Mouse (Mus musculus) central nervous system, embryonic 11.5 days (tissue): Measurements from ENCODE around the gene Zfp553. TPM values are rescaled to one million over a fixed set of nuclear protein-coding genes. Genes with fewer than 3 reads are reported as not detected.

Experiments used
- polyA plus RNA-seq: library from polyadenylated mRNA; depleted of rRNA; stranded (reverse); fragments of >200 nt; gene quantifications from 2 replicates; pipeline ENCODE4 v1.2.3, GENCODE M21; 2012; rRNA removed

Zfp553 gene
- 33.8 and 38.9 TPM in 2 replicates for polyA plus RNA-seq

GRCm38 (mm10) chr7:127232622-127233367 is at the start of gene Zfp553, which contains the start of gene Sept1:
TSS of gene Zfp553 (plus strand) at chr7:127233061.
TSS of gene Sept1 (minus strand) at chr7:127233130.

GRCm38 (mm10) chr7:127195544-127196295 is 37.1 kb upstream of the Zfp553 start, which contains the start of gene Cd2bp2:
TSS of gene Cd2bp2 (minus strand) at chr7:127196050.

GRCm38 (mm10) chr7:127208295-127208552 is 24.6 kb upstream of the Zfp553 start, which contains the start of gene Tbc1d10b:
TSS of gene Tbc1d10b (minus strand) at chr7:127208468.

GRCm38 (mm10) chr7:127208553-127209438 is 24.1 kb upstream of the Zfp553 start, which contains the start of gene Mylpf:
TSS of gene Mylpf (plus strand) at chr7:127208890.

GRCm38 (mm10) chr7:127243870-127244657 is 11.2 kb downstream of the Zfp553 start, which contains the start of gene Zfp771:
TSS of gene Zfp771 (plus strand) at chr7:127244274.

GRCm38 (mm10) chr7:127260309-127261111 is 27.6 kb downstream of the Zfp553 start, which contains the start of gene Dctpp1:
TSS of gene Dctpp1 (minus strand) at chr7:127260709.

GRCm38 (mm10) chr7:127273925-127274789 is 41.3 kb downstream of the Zfp553 start, which contains the start of gene Sephs2:
TSS of gene Sephs2 (minus strand) at chr7:127274055.

Other genes with a start within 250 kb of the Zfp553 start
- 4.1 and 6.1 TPM in 2 replicates for gene Mvp, start 218.4 kb upstream of the Zfp553 start, polyA plus RNA-seq
- 0.20 and 0.56 TPM in 2 replicates for gene Pagr1b, start 216.6 kb upstream of the Zfp553 start, polyA plus RNA-seq
- gene Pagr1a, start 215.7 kb upstream of the Zfp553 start, polyA plus RNA-seq = 5.7 and 15.9 TPM in 2 replicates
- gene Gm42742, start 212.0 kb upstream of the Zfp553 start, polyA plus RNA-seq = 97.7 and 244 TPM in 2 replicates
- gene Prrt2, start 211.8 kb upstream of the Zfp553 start, polyA plus RNA-seq = 4.3 and 19.0 TPM in 2 replicates
- gene Maz, start 206.0 kb upstream of the Zfp553 start, polyA plus RNA-seq = 298 and 328 TPM in 2 replicates
- gene Kif22, start 190.6 kb upstream of the Zfp553 start, polyA plus RNA-seq = 99.9 and 158 TPM in 2 replicates
- 0.22 TPM in 1 of 2 replicates, not detected in the other for gene Zg16, start 145.7 kb upstream of the Zfp553 start, polyA plus RNA-seq
- gene AI467606, start 141.7 kb upstream of the Zfp553 start, polyA plus RNA-seq = 1.0 and 1.3 TPM in 2 replicates
- 4.3 and 7.2 TPM in 2 replicates for gene Qprt, start 110.8 kb upstream of the Zfp553 start, polyA plus RNA-seq
- 0.93 and 1.4 TPM in 2 replicates for gene Spn, start 95.2 kb upstream of the Zfp553 start, polyA plus RNA-seq
- 152 and 184 TPM in 2 replicates for gene Cd2bp2, start 37.0 kb upstream of the Zfp553 start, polyA plus RNA-seq
- 50.6 and 52.5 TPM in 2 replicates for gene Tbc1d10b, start 24.6 kb upstream of the Zfp553 start, polyA plus RNA-seq
- gene Mylpf, start 24.2 kb upstream of the Zfp553 start, polyA plus RNA-seq = 12.1 and 97.1 TPM in 2 replicates
- 35.5 and 61.6 TPM in 2 replicates for gene Sept1, start 69 bp downstream of the Zfp553 start, polyA plus RNA-seq
- 66.0 and 76.1 TPM in 2 replicates for gene Zfp771, start 11.2 kb downstream of the Zfp553 start, polyA plus RNA-seq
- 125 and 147 TPM in 2 replicates for gene Dctpp1, start 27.6 kb downstream of the Zfp553 start, polyA plus RNA-seq
- gene Sephs2, start 41.0 kb downstream of the Zfp553 start, polyA plus RNA-seq = 31.3 and 38.0 TPM in 2 replicates
- 1.0 and 1.4 TPM in 2 replicates for gene Itgal, start 63.2 kb downstream of the Zfp553 start, polyA plus RNA-seq
- 33.5 and 37.3 TPM in 2 replicates for gene Zfp768, start 112.5 kb downstream of the Zfp553 start, polyA plus RNA-seq
- 7.2 and 7.9 TPM in 2 replicates for gene Zfp747, start 143.0 kb downstream of the Zfp553 start, polyA plus RNA-seq
- gene 9130019O22Rik, start 154.1 kb downstream of the Zfp553 start, polyA plus RNA-seq = 2.7 and 3.5 TPM in 2 replicates
- 5.4 and 7.4 TPM in 2 replicates for gene E430018J23Rik, start 160.6 kb downstream of the Zfp553 start, polyA plus RNA-seq
- 4.3 and 5.6 TPM in 2 replicates for gene Zfp764, start 173.8 kb downstream of the Zfp553 start, polyA plus RNA-seq
- 18.0 and 18.7 TPM in 2 replicates for gene Zfp688, start 189.0 kb downstream of the Zfp553 start, polyA plus RNA-seq
- gene Zfp689, start 216.1 kb downstream of the Zfp553 start, polyA plus RNA-seq = 10.8 and 12.9 TPM in 2 replicates
- 68.6 and 71.9 TPM in 2 replicates for gene Prr14, start 226.6 kb downstream of the Zfp553 start, polyA plus RNA-seq
- 31.3 and 33.7 TPM in 2 replicates for gene Fbrs, start 246.1 kb downstream of the Zfp553 start, polyA plus RNA-seq